Mouse (Mus musculus) C2C12 (cell line): ENCODE data around the gene Ly6g5c.

Experiments used
- CEBPB ChIP-seq: IDR thresholded peaks from one replicate; pipeline ENCODE4 v1.6.1; 2011; ENCODE audit warnings: low read depth, mild to moderate bottlenecking, control low read depth, moderate library complexity
- CTCF ChIP-seq: IDR thresholded peaks from one replicate; pipeline ENCODE4 v1.5.1; 2011; ENCODE audit not compliant: control insufficient read depth, insufficient read depth, insufficient read length
- FOSL1 ChIP-seq: IDR thresholded peaks from one replicate; pipeline ENCODE4 v1.8.0; 2011; ENCODE audit warnings: mild to moderate bottlenecking, low read length; ENCODE audit not compliant: poor library complexity, insufficient read depth, severe bottlenecking
- MAX ChIP-seq: IDR thresholded peaks from one replicate; pipeline ENCODE4 v1.6.1; 2011; ENCODE audit warnings: mild to moderate bottlenecking, control low read depth
- MYOD1 ChIP-seq: IDR thresholded peaks from one replicate; pipeline ENCODE4 v1.6.1; 2011; ENCODE audit warnings: low read depth; ENCODE audit not compliant: control insufficient read depth, insufficient read length
- MYOG ChIP-seq: IDR thresholded peaks from one replicate; pipeline ENCODE4 v1.6.1; 2011; ENCODE audit not compliant: control insufficient read depth, insufficient read length; ENCODE audit errors: extremely low read depth
- USF1 ChIP-seq: IDR thresholded peaks from one replicate; pipeline ENCODE4 v1.6.1; 2011; ENCODE audit warnings: low read depth, mild to moderate bottlenecking, control low read depth, moderate library complexity

DNA sequence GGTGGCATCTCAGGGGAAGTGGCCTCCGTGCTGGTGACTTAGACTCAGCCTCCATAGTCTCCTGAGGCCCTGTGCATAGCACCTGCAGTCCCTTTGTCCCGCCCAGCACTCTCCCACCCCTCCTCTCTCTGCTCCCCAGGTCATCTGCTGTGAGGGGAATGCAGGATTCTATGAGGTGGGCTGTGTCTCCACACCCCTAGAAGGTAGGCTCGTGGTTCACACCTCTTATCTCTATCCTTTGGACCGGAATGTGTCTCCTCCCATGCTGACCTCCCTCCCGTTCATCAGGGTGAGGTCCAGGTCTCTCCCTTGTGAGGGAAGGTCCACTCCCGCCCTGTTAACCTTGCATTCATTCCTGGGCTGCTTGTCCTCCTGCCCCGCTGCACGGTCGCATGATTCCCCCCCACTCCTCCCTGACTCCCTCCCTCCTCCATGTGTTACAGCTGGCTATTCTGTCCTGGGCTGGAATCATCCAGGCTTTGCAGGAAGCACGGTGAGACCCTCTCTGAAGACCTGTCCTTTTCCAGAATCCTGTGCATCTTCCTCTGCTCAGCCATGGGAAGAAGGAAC is 7.8 kb upstream of the Ly6g5c start:
- TF ChIP-seq CTCF (no peak), MAX (no peak), CEBPB (no peak), USF1 (no peak), MYOD1 (no peak), MYOG (no peak), FOSL1 (no peak)
